Mouse (Mus musculus) thymus, adult 2 months (tissue): ENCODE data around the gene Sf3b5.

ENCODE experiments used
- CTCF ChIP-seq: fragments of 200-500 bp; IDR thresholded peaks from 2 replicates; pipeline ENCODE4 v1.5.1; 2012; ENCODE audit warnings: mild to moderate bottlenecking, control low read depth, low read length, moderate library complexity, borderline replicate concordance; ENCODE audit not compliant: control insufficient read depth, poor library complexity, insufficient read depth; ENCODE audit errors: extremely low read depth
- POLR2A ChIP-seq: fragments of 200-500 bp; IDR thresholded peaks from 2 replicates; pipeline ENCODE4 v1.6.1; 2012; ENCODE audit warnings: mild to moderate bottlenecking, low read length, control low read depth, moderate library complexity; ENCODE audit not compliant: control insufficient read depth, poor library complexity, insufficient read depth; ENCODE audit errors: extremely low read depth

DNA sequence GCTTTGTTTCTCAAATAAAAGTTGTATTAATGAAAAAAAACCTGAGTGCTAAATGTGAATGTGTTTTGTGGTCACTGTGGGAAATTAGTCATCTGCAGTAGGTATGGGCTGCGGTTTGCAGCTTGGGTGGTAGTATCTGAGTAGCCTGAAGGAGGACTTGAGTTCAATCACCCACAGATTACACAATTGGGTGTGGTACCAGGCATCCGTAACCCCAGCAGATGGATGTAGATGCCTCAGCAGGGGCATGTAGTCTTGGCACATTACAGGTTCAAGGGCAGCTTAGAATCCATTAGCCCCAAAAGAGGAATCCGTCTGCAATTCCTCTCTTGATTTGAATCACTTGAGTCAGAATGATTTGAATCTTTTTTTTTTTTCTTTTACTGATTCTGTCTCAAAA is 30.1 kb downstream of the Sf3b5 start:
- no peak for TF ChIP-seq CTCF
- no peak for TF ChIP-seq POLR2A
